Mouse (Mus musculus) neural tube, embryonic 15.5 days (tissue): Measurements from ENCODE around the gene Igfbp7. TPM values are rescaled to one million over a fixed set of nuclear protein-coding genes. Genes with fewer than 3 reads are reported as not detected.

ENCODE experiments used
- ATAC-seq: fragments of 200-750 bp; cut with Nextera tagmentation; 2 replicates; pipeline ENCODE4 v1.8.0; 2017; ENCODE audit warnings: mild to moderate bottlenecking, moderate TSS enrichment, moderate library complexity; ENCODE audit not compliant: low FRiP score
- H3K27ac ChIP-seq: fragments of 300-500 bp; sonication (generic); replicated peaks from 2 replicates; pipeline ENCODE4 v1.5.1; 2015; ENCODE audit warnings: mild to moderate bottlenecking, inconsistent platforms
- H3K27me3 ChIP-seq: fragments of 300-500 bp; sonication (generic); replicated peaks from 2 replicates; pipeline ENCODE4 v1.6.1; 2015; ENCODE audit warnings: inconsistent platforms
- H3K36me3 ChIP-seq: fragments of 300-500 bp; sonication (generic); 2 replicates; pipeline ENCODE4 v1.6.1; 2015; ENCODE audit warnings: inconsistent platforms
- H3K4me1 ChIP-seq: fragments of 300-500 bp; sonication (generic); 2 replicates; pipeline ENCODE4 v1.6.1; 2015; ENCODE audit warnings: inconsistent platforms
- H3K4me2 ChIP-seq: fragments of 300-500 bp; sonication (generic); 2 replicates; pipeline ENCODE4 v1.6.1; 2015; ENCODE audit warnings: inconsistent platforms, mild to moderate bottlenecking, moderate library complexity
- H3K4me3 ChIP-seq: fragments of 300-500 bp; sonication (generic); replicated peaks from 2 replicates; pipeline ENCODE4 v1.5.1; 2015; ENCODE audit warnings: mild to moderate bottlenecking, inconsistent platforms
- H3K9ac ChIP-seq: fragments of 300-500 bp; sonication (generic); replicated peaks from 2 replicates; pipeline ENCODE4 v1.6.1; 2015; ENCODE audit warnings: mild to moderate bottlenecking, inconsistent platforms
- H3K9me3 ChIP-seq: fragments of 300-500 bp; sonication (generic); replicated peaks from 2 replicates; pipeline ENCODE4 v1.6.1; 2016; ENCODE audit warnings: inconsistent platforms
- WGBS: fragments of 180-500 bp; shearing (Covaris S2); methylation state at CpG from one replicate; pipeline ENCODE4 v1.1.7; 2015; ENCODE audit warnings: mixed read lengths; 5-methylcytosine and 5-hydroxymethylcytosine counted together
- polyA plus RNA-seq: library from polyadenylated mRNA; unstranded; fragments of >200 nt; fragmentation: Nextera tagmentation; extraction: Ambion mirVana; gene quantifications from 2 replicates; pipeline ENCODE4 v1.2.1, GENCODE M21; 2015

Igfbp7 gene
- polyA plus RNA-seq, 1 experiment from 2014 or later, result 64.8 TPM

- Histone ChIP-seq H3K4me3 (no peak overlapping the region), H3K9ac (no peak overlapping the region), H3K9me3 (no peaks in the 10 kb centered on the region), H3K4me1 (no peaks in the 10 kb centered on the region), H3K27me3 (no peaks in the 10 kb centered on the region), H3K36me3 (peaks cover 88% of the 10 kb centered on the region), H3K4me2 (no peak overlapping the region), H3K27ac (no peak overlapping the region)
- no peak for ATAC-seq
- 95% methylated on average over 1 of the region's 1 CpGs for WGBS
Measured at GRCm38 (mm10) chr5:77324936-77325335, 82.9 kb downstream of the Igfbp7 start.

- Histone ChIP-seq H3K9ac (no peak overlapping the region), H3K4me3 (no peak overlapping the region), H3K27ac (no peak overlapping the region), H3K4me1 (peaks cover 15% of the 10 kb centered on the region), H3K4me2 (no peak overlapping the region), H3K27me3 (no peaks in the 10 kb centered on the region), H3K36me3 (peaks cover 46% of the 10 kb centered on the region), H3K9me3 (no peaks in the 10 kb centered on the region)
- 93% methylated on average over 6 of the region's 6 CpGs for WGBS
- no peak for ATAC-seq
Measured at GRCm38 (mm10) chr5:77314986-77315385, 92.9 kb downstream of the Igfbp7 start.

- no peak overlapping the region for H3K4me3 ChIP-seq
- peaks cover 42% of the 10 kb centered on the region for H3K36me3 ChIP-seq
- 98% methylated on average over 4 of the region's 4 CpGs for WGBS
- no peak overlapping the region for H3K4me2 ChIP-seq
- peaks cover 15% of the 10 kb centered on the region for H3K4me1 ChIP-seq
- H3K27me3 ChIP-seq, result no peaks in the 10 kb centered on the region
- no peak for ATAC-seq
- no peak overlapping the region for H3K27ac ChIP-seq
- no peaks in the 10 kb centered on the region for H3K9me3 ChIP-seq
- no peak overlapping the region for H3K9ac ChIP-seq
Measured at GRCm38 (mm10) chr5:77314206-77314605, 93.6 kb downstream of the Igfbp7 start.

- Histone ChIP-seq H3K27ac (peak within 1 kb of the TSS; percentile 91), H3K9ac (peak within 1 kb of the TSS; percentile 81), H3K4me2 (peak within 1 kb of the TSS; percentile 99), H3K36me3 (peaks cover 33% of the 10 kb centered on the region), H3K4me3 (peak within 1 kb of the TSS; percentile 69), H3K4me1 (peaks cover 34% of the 10 kb centered on the region), H3K9me3 (no peaks in the 10 kb centered on the region), H3K27me3 (no peaks in the 10 kb centered on the region)
- peak; percentile 96 for ATAC-seq
- WGBS, result under 1% methylated on average over 85 of the region's 85 CpGs
Measured at GRCm38 (mm10) chr5:77309924-77310772, 97.7 kb downstream of the Igfbp7 start, which contains the start of the genes Noa1 and Polr2b. Gene Noa1 (minus strand): TSS chr5:77310084. Gene Polr2b (plus strand): TSS chr5:77310147.

GRCm38 (mm10) chr5:77309051-77309906, 98.6 kb downstream of the Igfbp7 start:
- peak overlapping the region; percentile 81 for H3K9ac ChIP-seq
- H3K27ac ChIP-seq, result peak overlapping the region; percentile 91
- peak; percentile 32 for ATAC-seq
- peak overlapping the region; percentile 69 for H3K4me3 ChIP-seq
- peak overlapping the region; percentile 99 for H3K4me2 ChIP-seq
- WGBS, result under 1% methylated on average over 76 of the region's 76 CpGs
- peaks cover 34% of the 10 kb centered on the region for H3K4me1 ChIP-seq
- no peaks in the 10 kb centered on the region for H3K27me3 ChIP-seq
- no peaks in the 10 kb centered on the region for H3K9me3 ChIP-seq
- peaks cover 34% of the 10 kb centered on the region for H3K36me3 ChIP-seq

- peak overlapping the region; percentile 81 for H3K9ac ChIP-seq
- no peak for ATAC-seq
- H3K36me3 ChIP-seq, result peaks cover 33% of the 10 kb centered on the region
- peak overlapping the region; percentile 99 for H3K4me2 ChIP-seq
- H3K27ac ChIP-seq, result no peak overlapping the region
- 84% methylated on average over 5 of the region's 5 CpGs for WGBS
- H3K4me1 ChIP-seq, result peaks cover 34% of the 10 kb centered on the region
- peak overlapping the region; percentile 69 for H3K4me3 ChIP-seq
- no peaks in the 10 kb centered on the region for H3K9me3 ChIP-seq
- no peaks in the 10 kb centered on the region for H3K27me3 ChIP-seq
Measured at GRCm38 (mm10) chr5:77307821-77308553, 99.9 kb downstream of the Igfbp7 start.

- H3K27ac ChIP-seq, result no peak overlapping the region
- H3K4me1 ChIP-seq, result no peaks in the 10 kb centered on the region
- H3K36me3 ChIP-seq, result peaks cover 55% of the 10 kb centered on the region
- no peak overlapping the region for H3K9ac ChIP-seq
- H3K4me2 ChIP-seq, result no peak overlapping the region
- no peaks in the 10 kb centered on the region for H3K27me3 ChIP-seq
- ATAC-seq, result no peak
- WGBS, result 95% methylated on average over 6 of the region's 6 CpGs
- H3K9me3 ChIP-seq, result no peaks in the 10 kb centered on the region
- no peak overlapping the region for H3K4me3 ChIP-seq
Measured at GRCm38 (mm10) chr5:77301296-77301903, 106.4 kb downstream of the Igfbp7 start.

- Histone ChIP-seq H3K27me3 (no peaks in the 10 kb centered on the region), H3K27ac (no peak overlapping the region), H3K4me2 (no peak overlapping the region), H3K9ac (no peak overlapping the region), H3K36me3 (peaks cover 55% of the 10 kb centered on the region), H3K4me1 (no peaks in the 10 kb centered on the region), H3K9me3 (no peaks in the 10 kb centered on the region), H3K4me3 (no peak overlapping the region)
- 88% methylated on average over 2 of the region's 2 CpGs for WGBS
- ATAC-seq, result no peak
Measured at GRCm38 (mm10) chr5:77299486-77299885, 108.4 kb downstream of the Igfbp7 start.

Other genes starting within 250 kb of the Igfbp7 start
- 2.9 and 3.2 TPM in 2 replicates for gene Spink2, start 196.6 kb downstream of the Igfbp7 start, polyA plus RNA-seq
- gene Rest, start 142.6 kb downstream of the Igfbp7 start, polyA plus RNA-seq, result 6.2 and 10.9 TPM in 2 replicates
- gene Noa1, start 98.0 kb downstream of the Igfbp7 start, polyA plus RNA-seq, result 36.0 and 37.2 TPM in 2 replicates
- 52.2 and 54.0 TPM in 2 replicates for gene Polr2b, start 97.9 kb downstream of the Igfbp7 start, polyA plus RNA-seq